Mouse (Mus musculus) neural tube, embryonic 10.5 days (tissue): ENCODE results near the gene Ccng1.

ENCODE experiments used
- DNase-seq: peaks from one replicate; pipeline ENCODE4 v3.0.0-alpha.2; 2017; ENCODE audit warnings: low spot score; ENCODE audit errors: extremely low spot score

Gene Ccng1

DNA sequence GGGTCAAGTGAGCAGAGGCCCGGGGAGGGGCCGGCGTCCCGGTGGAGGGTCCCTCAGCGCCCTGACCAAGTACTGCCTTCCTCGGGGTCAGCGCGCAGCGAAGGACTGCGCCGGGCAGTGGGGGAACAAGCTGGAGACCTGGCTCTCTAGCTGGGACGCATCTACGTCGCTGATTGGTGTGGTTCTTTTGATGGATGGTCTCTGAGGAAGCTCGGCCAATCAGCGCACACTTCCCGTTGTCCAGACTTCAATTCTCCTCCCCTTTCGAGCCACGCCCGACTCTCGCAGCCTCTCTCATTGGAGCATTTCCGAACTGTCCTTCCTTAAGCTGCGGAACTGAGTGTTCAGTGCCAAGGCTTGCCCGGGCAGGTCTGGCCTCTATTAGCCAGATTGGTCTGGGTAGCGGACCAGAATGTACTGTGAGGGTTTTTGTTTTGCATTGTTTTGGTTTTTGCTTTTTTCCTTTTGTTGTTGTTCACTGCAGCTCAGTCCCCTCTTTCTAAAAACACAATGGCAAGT, at the start of gene Ccng1:
Gene Ccng1, minus strand, starts transcription at position 203 of the 519 bp plus-strand sequence.
- peak; percentile 83 for DNase-seq

DNA sequence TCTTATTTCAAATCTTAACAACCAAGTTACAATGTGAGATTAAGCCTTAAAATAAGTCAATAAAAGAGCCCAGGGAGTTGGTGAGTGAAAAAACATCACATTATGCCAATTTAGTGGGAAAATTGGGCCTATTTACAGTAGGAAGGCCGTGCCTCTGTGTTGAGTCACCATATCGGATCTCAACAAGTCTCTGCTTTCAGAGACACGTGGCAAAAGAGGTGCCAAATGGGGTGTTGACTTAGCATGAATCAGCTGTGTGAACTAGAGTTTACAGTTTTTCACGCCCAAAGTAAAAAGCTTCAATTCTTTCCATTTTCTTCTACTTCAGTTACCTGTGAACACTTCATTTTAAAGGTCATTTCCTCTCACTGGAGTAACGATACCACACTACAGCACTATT, 35.2 kb upstream of the Ccng1 start:
- no peak for DNase-seq

DNA sequence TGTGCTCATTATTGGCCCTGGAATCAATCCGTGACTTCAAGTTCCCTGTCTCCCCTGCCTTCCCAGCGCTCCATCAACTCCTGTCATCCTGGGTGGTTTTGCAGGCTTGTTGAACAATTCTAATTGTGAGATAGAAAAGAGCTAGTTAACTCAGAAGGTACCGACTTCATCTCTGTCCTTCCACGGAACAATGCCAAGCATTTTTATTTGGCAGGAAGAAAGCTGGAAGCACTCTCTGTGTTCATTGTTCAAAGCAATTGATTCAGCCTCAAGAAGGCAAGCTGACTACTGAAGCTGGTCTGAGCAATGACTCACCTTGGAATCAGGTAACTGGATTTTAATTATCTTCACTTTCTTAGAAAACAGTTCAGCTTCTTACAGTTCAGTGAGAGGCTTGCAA, 34.6 kb upstream of the Ccng1 start:
- DNase-seq, result no peak

DNA sequence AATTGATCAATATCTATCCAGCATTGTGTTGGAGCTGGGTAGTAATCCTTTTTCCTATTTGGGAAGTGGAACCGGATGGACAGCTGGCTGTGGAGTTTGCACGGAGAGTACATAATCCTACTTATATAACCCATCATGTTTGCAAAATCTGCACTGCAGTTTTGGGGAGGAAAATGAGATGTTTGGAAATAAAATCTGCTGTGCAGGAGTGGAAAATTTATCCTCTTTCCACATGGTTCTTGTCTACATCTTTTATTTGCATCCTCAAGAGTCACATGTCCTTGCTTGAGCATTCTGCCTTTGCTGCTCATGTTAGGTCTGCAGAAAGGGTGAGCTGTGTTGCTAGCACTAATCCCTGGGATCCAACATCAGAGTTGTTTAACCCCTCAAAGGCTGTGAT, 31.8 kb upstream of the Ccng1 start:
- no peak for DNase-seq

DNA sequence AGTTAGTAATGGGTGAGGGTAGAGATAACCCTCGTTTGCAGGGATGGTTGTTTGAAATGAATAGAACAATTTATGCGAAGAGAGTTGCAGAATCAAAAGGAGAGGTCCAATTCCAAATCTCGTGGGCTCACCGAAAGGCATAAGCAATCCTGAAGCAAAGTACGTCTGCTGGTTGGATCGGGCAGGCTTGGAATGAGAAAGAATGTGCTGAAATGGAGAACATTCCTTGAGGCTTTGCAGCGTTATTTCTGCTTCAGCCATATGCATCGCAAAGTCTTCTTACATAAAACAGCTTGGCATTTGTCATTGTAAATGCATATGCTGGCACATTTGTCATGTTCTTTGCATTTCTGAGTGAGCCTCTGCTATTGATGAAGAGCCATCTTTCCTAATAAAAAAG, 29.2 kb upstream of the Ccng1 start:
- DNase-seq, result no peak

DNA sequence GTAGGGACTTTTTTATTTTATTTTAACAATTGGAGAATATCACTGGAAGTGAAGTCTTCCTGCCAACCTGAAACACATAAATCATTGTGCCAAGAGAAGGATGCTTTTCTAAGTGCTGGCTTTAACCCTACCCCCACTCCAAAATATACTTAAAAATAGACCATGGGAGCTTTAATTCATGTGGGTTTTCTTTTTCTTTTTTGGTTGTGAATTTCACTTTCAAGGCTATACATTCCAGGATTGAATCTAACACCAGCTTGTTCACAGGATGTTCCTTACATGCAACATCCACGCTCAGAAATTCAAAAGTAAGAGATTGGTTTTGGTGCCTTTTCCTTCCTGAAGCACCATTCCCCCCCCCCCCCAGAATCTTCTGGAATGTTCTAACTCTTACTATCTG, 28.2 kb upstream of the Ccng1 start:
- DNase-seq, result no peak

DNA sequence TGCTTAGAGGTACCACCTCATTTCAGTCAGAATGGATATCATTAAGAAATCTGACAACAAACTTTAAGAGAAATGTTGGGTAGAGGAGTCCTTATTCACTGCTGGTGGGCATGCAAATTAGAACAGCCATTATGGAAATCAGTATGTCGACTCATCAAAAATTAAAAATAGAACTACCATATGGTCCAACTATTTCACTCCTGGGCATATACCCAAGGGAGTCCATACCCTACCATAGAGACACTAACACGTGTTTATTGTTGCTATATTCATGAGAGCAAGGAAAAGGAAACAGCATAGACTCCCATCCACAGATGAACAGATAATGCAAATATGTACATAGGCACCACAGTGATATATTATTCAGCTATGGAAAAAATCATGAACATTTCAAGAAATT, 26.7 kb upstream of the Ccng1 start:
- DNase-seq, result no peak

DNA sequence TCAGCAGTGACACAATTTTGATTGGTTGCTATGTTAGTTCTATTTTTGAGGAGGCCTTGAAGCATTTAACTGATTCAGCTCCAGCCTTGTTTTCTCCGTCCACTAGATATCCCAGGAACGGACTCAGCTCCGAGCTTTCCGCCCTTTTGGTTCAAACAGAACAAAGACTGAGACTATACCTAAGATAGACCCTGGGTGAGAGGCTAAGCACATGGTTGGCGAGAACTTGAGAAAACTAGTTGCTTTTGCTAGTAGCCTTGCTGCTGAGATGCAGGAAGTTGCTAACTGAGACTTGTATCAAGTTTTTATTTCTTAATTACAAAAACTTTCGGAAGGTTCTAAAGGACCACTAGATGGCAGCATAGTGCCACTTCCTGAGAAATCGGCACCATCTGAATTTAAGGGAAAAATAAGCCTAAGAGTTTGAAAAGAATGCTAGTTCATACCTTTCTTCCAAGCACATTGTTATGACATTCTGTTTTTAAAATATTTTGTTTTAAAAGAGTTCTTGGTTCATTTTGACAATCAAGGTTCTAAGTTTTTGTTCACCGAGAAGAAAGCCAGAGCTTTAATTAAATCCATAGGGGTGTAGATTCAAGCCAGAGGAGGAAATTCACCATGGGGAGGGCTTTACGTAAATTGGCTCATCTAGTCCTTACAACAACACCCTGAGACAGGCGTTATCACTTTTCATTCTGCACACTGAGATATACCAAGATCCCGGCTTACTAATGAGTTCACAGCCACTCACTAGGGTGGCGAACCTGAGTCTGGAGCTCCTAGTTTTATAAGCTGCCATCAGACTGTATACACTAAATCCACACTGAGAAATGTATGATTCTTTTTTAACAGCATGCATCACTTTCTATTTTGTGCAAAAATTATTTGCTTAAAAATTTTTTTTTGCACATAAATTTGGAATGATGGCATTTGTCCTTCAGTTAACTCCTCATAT, 20.5 kb upstream of the Ccng1 start:
- DNase-seq, result peak; percentile 14

DNA sequence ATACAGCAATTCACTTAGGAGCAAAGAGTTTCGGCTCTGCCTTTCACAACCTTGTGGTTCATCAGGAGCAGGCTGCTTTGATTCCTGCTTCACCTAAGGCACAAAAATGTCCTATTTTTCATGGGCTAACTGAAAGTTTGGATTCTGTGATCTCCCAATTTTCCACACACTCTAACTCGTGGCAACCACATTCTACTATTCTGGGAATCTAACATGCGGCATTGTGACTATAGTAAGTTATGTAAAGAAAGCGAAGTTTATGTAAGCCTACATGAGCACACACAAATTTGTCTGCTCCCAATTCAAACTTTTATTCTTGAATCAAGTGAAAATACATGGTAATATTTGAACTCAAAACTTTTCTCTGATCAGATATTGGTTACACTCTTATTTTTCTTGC, 9.6 kb upstream of the Ccng1 start:
- no peak for DNase-seq

DNA sequence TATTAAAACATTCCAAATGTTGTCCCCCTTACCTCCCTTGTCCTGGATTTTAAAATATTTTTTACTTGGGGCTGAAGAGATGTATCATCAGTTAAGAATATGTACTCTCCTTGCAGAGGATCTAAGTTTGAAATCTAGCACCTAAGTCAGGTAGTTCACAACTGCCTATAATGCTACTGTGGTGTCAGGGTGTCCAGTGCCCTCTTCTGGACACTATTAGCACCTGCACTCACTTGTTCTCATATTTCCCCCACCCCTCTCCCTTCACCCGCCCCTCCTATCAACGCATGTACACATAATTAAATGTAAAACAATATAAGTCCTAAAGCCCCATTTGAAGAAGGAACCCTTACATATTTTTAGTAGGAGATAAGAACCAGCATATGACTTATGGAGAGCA, 8.3 kb upstream of the Ccng1 start:
- DNase-seq, result no peak

DNA sequence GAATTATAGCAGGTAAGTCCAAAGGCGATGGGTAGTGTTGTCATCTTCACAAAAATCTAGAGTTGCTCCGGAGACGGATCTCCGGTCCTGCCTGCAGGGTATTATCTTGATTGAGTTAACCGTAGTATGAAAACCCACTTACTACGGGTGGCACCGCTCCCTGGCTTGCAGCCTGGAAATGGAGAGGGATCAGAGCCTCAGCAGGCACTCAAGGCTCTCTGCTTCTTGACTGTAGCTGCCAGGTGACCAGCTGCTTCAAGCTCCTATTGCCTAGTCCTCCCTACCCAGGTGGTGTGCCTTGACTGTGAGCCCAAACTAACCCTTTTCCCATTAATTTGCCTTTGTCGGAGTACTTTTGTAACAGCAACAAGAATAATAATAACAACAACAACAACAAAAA, 4.8 kb upstream of the Ccng1 start:
- no peak for DNase-seq

DNA sequence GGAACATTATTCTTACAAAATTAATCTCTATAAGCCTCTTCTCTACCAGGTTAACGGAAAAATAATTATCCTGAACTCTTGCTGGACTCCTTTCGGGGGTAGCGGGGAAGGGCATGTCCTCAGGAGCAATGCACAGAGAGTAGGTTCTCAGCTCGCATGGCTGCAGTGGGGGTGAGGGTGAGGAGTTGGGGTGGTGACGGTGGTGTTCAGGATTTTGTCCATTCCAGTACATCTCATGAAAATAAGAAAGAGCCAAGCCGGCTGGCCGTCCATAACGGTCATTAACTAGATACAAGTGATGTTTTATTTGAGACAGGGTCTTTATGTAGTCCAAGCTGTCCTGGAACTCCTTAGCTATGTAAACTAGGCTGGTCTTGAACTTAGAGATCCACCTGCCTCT, 857 bp upstream of the Ccng1 start:
- no peak for DNase-seq

DNA sequence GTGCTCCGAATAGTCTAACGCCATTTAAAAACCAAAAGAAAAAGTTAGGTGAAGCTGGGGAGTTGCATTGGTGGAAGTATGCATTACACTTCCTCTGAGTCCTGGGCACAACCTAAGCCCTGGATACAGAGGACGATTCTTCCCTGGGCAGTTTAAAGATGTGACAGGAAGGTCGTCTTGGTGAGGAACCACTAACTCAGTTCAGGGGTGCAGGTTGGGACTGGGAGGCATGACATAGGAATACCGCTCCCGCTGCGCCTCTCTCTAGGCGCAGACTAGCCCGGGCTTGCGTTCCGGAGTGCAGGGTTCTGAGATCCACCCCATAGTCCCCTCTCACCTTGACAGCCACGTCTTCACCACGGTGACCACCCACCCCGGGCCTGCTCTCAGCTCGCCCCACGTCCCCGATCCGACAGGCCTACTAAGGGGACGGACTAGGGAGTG, 425 bp downstream of the Ccng1 start:
- DNase-seq, result no peak

DNA sequence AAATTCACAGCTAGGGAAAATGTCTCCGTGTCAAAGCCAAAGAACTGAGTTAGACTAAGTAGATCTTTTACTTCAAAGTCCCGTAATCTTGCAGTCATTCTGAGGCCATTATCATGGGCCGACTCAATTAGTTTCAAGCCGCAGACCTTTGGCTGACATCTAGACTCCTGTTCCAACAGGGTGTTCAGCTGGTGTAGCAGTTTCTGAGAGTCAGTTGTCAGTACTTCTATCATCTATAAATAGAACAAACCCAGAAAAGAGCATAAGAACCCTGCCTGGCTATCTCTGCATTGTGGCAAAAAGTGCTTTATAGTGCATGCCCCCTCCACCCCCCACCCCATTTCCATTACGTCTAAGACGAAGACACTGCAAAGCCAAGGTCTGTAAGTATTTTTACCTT, 1.3 kb downstream of the Ccng1 start:
- DNase-seq, result no peak

DNA sequence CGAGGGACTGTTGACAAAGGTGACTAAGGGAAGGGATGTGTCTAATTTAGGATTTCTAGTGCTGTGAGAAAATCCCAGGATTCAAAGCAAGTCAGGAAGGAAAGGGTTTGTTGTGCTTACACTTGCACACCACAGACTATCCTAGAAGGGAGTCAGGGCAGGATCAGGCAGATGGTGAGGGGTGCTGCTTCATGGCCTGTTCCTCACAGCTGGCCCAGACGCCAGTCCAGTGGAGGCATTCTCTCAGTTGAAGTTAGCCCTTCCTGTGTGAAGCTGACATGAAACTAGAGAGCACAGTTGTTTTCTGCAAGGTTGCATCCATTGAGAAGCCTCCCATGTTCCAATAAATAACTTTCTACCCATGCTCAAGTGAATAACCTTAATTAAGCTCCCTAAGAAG, 7.4 kb downstream of the Ccng1 start:
- DNase-seq, result no peak

DNA sequence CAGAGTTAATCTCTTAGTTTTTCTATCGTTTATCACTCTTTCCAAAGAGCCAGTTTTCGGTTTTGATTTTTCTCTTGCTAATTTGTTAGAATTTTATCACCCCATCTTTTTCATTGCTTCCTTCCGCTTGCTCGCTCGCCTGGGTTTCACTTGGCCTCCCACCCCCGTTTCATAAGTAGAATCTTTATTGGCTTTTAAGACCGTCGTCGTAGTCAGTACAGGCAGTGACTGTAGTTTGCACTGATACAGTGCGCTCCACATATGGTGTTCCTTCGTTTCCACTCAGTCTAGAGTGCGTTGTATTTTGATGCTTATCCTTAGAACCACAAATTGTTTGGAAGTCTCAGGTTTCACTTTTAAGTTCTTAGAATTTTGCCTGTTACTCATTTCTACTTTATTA, 8.8 kb downstream of the Ccng1 start:
- DNase-seq, result no peak

DNA sequence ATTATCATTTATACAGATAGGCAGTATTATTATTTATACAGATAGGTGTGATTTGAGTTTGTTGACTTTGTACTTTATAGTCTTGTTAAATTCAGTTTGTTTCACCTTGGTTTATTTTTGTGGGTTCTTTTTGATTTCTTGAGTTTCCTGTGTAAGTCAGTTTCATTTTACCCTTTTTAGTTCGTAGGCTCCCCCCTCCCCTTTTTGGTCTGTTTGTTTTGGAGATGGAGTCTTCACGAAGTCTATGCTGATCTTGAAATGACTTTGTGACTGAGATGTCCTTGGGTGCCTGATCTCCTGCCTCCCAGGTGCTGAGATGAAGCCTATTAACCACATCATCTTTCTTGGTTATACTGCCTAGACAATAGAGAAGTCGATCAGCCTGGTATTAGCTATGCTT, 10.8 kb downstream of the Ccng1 start:
- DNase-seq, result no peak

DNA sequence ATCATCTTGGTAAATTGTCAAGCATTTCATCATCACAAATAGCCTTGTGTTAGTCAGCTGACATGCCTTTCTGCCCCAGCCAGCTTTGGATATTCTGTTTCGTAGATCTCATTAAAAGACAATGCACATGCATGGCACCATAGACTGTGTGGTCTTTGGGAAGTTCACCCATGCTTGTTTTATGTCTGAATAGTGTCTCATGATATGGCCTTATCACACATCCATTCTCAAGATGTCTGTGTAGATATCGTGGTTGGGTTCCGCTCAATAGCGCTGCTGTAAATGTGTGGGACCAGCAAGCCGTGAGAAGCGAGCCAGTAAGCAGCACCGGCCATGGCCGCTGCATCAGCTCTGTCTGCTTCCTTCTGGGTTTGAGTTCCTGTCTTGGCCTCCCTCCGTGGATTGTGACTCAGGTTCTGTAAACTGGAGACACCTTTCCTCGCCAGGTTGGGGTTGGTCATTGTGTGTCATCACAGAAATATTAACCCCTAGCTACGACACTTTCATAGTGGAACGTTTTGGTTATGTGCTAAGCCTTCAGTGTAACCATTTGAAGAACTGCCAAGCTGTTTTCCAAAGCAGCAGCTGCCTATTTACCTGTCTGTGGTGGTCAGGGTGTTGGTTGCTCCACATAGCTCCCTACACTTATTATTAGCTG, 13.4 kb downstream of the Ccng1 start:
- DNase-seq, result no peak

DNA sequence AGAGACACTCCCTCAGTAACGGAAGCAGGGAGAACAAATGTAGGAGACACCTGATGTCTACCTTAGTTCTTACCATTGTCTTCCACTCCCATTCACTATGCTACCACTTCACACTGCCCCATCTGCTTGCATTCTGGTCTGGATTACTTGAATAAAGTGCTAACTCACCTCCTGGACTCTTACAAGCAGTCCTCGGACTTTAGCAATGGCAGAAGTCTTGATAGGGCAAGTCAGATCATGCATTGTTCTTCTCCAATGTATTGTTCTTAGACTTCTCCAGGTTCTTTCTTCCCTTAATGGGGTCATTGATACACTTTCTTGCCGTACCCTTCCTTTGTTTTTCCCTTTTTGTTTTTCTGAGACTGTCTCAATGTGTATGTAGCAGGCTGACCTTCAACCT, 17.7 kb downstream of the Ccng1 start:
- DNase-seq, result no peak

DNA sequence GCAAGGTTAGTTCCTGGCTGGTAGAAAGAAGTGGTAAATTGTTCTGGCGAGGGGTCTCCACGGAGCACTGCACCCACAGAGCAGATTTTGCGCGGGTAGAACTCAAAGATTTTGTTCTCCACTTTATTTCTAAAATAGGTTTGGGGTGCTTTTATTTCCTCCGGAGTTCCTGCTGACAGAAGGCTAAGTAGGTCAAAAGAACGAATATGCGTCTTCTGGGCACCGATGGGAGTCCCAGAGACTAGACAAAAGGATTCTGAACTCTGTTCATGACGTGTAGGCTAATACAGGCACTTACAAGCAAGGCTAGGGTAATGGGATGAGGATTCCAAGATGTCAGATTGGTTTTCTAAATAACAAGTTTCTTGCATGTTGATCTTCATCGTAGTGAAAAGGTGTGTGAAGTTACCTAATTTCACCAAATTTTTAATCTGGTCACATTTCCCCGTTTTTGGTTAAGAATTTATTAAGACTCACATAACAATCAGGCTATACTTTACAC, 20.8 kb downstream of the Ccng1 start:
- DNase-seq, result no peak

DNA sequence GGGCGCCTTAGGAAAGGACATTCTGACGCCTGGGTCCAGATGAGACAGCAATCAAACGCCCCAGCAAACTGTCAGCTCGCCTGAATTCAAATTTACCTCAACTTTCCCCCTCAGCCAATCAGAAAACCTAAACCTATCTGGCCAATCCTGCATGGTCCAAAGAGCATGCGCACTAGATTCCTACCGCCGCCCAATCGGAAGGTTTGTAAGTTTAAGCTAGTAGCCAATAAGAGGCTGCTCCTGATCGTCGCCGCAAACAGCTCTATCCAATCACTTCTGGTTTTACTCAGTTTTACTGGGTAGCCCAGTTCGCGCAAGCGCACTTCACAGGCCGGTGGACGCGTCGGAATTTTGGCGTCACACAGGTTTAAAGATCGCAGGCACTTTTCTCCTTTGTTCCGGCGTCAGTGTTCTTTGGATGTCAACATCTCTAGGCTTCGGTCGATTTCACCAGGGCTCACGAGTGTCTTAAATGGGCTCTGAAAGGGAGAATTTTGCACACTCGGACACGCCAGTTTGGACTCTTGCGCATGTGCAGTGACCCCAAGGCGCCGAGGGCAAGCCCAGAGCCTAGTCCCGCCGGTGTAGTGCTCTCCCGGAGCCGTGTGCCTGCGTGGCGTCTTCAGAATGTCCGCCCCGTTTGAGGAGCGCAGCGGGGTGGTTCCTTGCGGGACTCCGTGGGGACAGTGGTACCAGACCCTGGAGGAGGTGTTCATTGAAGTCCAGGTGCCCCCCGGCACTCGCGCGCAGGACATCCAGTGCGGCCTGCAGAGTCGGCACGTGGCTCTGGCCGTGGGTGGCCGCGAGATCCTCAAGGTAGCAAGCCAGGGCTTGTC, 21.6 kb downstream of the Ccng1 start, which contains the start of the genes Hmmr and Nudcd2:
Gene Hmmr, minus strand, starts transcription at position 84 of the 836 bp plus-strand sequence.
Gene Nudcd2, plus strand, starts transcription at position 329 of the 836 bp plus-strand sequence.
- peak; percentile 91 for DNase-seq
